Mouse (Mus musculus) brain, embryonic 14.5 days (tissue): ENCODE data around the gene Ddi2.

Experiments
- CTCF ChIP-seq: fragments of 200-500 bp; IDR thresholded peaks from 2 replicates; pipeline ENCODE4 v1.5.1; 2012; ENCODE audit warnings: inconsistent platforms, mild to moderate bottlenecking, moderate library complexity, borderline replicate concordance; ENCODE audit not compliant: insufficient read depth, insufficient read length; ENCODE audit errors: extremely low read depth
- POLR2A ChIP-seq: fragments of 200-500 bp; IDR thresholded peaks from 2 replicates; pipeline ENCODE4 v1.6.1; 2012; ENCODE audit warnings: mild to moderate bottlenecking, inconsistent platforms, borderline replicate concordance; ENCODE audit not compliant: poor library complexity, insufficient read depth, insufficient read length, severe bottlenecking; ENCODE audit errors: extremely low read depth

DNA sequence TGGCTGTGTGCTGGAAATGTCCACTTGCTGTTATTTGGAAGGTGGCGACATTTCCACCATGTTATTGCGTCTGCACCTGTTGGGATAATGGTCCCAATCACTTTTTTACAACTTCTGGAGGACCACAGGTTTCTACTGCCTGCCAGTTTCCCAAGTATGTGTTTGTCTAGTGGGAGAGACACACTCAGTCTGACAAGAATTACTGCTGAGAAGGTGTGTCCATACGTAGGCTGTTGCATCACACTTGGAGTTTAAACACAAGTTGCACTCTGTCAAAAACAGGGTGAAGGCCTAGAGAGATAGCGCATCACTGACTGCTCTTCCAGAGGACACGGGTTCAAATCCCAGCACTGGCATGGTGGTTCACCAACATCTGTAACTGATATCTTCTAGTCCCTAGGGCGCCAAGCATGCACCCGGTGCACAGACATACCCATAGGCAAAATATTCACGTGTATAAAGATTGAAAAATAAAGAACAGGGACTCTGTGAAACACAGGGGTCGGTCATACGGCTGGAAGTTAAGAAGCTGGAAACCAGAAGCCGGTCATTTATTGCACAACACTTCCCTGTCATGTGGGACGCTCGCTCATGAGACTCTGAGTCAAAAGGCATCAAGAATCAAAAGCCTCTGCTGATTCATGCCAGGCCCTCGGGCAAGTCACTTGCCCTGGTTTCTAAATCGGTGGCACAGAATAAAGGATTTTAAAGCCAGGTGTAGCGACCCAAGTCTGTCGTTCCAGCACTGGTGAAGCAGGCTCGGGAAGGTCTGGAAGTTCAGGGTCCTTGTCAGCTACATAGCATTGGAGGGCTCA is 53.1 kb downstream of the Ddi2 start:
- TF ChIP-seq CTCF, result no peak
- no peak for TF ChIP-seq POLR2A
